Mouse (Mus musculus) right cerebral cortex, postnatal 10 days (tissue): ENCODE data around the gene Atxn1.
A peak's percentile ranks its signal among the peaks of the same experiment; 100 is the strongest.

Experiments used
- DNase-seq, 2 experiments: peaks; one replicate each; pipeline ENCODE4 v3.0.0; 2021; ENCODE audit warnings: low spot score in 2 of 2

The Atxn1 gene

DNA sequence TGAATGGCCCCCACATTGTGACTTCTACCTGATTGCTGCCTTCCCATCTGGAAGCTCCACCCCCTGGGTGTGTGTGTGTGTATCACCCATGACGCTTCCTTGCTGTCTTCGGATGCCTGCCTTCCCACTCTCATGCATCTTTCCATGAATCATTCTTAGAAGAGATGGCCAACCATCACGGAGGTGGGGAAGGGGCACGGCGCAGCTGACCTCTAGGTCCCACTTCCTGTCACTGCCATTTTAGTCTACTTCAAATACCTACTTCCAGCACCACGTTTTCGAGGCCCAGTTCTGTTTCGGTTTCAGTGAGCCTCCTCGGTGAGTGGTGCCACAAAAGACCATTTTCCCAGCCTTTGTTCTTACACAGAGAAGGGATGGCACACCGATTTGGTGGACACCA is 99.2 kb downstream of the Atxn1 start:
- DNase-seq = no peak

DNA sequence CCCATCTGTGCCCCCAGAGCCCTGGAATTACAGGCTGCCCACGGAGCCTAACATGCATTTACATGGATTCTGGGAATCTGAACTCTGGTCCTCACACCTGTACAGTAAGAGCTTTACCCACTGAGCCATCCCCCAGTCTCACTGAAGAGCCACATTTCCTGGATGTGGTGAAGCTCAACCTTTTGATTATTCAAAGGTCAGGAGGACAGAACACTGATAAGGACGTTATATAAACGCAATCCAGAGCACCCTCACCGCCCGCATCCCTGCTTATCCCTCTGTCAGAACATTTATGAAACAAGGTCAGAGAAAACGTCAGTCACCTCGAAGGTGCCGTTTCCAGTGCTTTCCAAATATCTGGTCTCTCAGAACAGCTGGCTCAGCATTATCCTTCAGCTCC is 101.0 kb downstream of the Atxn1 start:
- DNase-seq = no peak

DNA sequence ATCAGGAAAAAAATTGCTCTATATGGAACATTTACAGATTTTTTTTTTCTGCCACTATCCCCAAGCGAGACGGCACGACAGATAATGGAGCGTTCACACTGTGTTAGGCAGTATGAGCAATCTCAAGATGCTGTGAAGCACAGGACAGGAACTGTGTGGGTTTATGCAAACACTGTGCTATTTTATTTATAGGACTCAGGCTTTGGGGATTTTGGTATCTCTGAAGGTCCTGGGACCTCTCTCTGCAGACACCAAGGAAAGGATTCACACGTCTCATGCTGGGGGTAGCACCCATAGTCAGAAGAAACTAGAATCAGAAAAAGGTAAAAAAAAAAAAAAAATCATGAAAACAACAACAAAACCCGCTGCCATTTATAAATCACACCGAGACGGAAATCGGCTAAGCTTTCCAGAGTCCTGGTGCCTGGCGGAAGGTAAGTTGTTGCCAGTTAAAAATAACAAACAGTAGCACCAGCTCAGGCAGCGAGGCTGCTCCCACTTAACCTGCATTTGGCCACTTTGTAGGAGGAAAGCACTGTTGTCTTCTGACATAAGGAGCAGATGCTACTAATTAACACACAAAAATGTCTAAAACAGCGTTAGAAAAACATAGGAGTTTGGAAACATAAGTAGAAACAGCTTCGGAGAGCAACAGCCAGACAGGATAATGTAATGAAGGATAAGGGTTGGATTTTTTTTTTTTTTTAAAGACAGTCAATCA is 102.8 kb downstream of the Atxn1 start:
- no peak for DNase-seq

DNA sequence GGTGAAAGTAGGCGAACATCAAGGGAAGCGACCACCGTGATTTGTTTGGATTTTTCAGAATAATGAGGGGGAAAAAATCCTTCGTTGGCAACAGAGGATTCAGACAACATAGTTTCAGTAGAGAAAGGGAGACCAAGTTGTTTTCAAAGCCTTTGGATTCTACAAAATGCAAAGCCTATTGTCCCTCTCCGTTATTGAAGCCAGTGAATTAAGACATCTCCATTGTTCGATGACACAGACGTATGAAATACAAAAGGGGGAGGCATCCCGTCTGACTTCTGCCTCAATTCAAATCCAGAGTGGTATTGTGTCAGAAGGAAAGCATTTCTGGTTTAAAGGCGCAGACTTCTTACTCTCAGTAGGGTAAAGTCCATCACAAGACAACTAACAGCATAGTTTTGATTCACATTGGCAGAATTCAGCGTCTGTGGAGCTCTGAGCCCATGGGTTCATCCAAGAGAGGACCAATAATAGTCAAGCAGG is 103.7 kb downstream of the Atxn1 start:
- no peak for DNase-seq

DNA sequence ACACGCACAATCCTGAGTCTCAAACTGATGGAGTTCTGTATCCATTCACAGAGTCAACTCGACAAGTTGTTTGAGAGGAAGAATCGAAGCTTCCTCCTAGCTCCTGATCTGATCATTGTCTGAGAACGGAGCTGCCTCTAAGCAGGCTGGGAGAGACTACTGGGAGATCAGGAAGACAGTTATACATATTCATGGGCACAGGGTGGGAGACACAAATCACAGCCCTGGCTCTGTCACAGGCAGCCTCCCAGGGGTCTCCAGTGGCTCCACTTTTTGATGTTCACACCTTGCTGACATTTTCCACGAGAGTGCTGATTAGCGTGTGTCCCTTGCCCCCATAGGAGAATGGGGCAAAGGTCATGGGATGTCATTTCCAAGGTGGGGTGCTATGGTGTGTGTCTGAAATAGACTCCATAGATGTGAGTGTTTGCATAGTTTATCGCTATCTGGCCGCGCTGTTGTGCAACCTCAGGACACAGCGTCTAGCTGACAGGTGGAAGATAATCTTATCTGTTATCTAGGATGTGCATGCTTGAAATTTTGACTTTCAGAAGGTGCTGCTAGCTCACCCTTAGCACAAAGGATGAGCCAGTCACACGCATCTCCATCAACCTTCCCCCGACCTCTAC is 105.6 kb downstream of the Atxn1 start:
- DNase-seq = no peak

DNA sequence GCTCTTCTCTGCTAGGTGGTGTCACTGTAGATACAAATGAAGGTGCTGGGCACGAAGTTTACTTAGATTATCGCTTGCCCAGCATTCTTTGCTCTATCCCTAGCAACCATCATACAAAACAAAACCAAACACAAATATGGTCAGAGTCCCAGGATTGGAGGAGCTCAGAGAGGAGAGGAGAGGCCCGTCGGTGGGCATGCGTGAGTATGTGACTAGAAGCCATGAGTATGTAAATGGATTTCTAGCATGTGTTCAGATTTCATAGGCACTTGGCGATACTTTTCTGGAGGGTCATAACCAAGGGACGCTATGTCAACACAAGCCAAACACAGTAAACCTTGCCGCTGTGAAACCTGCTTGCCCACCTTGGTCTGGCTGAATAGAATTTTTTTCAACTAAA is 107.4 kb downstream of the Atxn1 start:
- no peak for DNase-seq

DNA sequence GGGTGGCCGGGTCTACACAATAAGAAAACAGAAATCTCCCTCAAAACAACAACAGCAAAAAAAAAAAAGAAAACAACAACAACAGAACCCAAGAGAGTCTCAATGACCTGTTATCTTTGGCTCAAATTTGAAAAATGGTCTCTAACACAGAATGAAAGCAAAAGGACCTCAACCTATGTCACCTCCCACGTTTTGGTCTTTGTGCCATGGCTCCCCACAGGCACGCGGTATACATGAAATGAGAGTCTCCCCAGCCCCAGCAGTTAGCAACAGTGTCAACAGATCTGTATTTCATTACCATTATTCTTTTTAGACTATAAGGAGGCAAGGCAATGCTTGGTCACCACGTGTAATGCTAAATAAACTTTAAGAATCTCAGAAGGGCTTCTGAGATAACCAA is 110.3 kb downstream of the Atxn1 start:
- no peak for DNase-seq

DNA sequence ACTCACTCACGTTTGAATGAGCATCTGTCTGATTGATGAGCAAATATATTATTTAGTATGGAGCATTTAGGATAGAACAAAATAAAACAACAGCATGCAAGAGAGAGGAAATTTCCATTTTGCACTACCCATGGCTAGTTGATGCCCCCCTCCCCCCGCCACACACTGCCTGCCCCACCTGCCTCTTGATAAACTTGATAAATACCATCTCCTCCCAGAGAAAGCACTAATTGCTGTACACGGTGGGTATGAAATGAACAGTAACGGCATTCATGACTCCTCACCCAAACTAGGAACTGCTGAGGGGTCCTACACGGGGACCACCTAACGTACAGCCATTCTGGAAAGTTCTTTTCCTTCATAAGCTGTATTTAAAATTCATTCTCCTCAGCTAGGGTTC is 111.1 kb downstream of the Atxn1 start:
- DNase-seq = no peak

DNA sequence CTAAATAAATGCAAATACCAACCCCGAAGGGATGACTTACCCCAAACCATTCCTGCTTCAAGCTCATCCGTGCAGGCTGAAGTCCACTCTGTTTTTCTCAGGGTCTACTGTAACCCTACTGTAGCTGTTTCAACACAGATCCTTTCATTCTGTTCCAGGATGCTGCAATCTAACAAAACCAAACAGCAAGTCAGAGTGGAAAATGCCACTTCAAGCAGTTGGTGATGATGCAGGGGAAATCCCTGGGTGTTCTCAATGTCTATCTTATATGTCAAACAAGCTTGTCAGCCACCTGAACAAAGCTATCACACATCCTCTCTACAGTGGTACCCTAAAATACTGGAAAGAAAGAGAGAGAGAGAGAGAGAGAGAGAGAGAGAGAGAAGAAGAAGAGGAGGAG is 112.5 kb downstream of the Atxn1 start:
- DNase-seq = no peak

DNA sequence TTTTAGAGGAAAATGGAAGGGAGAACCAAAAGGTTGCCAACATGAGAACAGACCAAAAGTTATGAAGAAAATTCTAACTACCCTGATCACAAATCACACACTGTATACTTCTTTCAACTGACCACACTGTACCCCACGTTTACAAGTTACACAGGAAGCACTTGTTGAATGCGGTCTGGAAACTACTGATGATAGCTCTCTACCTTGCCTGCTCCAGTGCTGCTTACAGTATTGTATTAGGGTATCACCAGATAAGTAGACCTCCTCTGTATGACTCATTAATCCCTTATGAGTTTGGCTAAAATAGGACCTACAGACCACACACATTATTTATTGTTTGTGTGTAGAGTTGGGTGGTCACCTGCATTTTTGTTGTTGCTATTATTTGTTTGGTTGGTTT is 113.1 kb downstream of the Atxn1 start:
- DNase-seq = no peak

DNA sequence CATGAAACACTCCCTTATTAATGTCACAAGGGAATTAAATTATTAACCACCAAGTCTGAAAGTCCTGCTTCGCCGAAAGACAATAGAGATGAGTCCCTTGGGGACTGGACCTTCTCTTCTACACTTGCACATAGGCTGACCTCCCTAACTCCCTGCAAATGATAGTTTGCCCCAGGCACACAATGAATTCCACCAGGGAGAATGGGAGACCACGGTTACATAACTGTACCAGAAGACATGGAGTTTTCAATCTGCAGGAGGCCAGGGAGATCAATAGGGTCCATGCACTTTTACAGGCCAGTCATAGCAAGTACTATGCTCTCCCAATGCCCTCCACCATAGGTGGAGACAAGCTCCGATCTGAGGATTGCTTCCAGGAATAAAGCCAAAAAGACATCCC is 113.7 kb downstream of the Atxn1 start:
- DNase-seq = no peak

DNA sequence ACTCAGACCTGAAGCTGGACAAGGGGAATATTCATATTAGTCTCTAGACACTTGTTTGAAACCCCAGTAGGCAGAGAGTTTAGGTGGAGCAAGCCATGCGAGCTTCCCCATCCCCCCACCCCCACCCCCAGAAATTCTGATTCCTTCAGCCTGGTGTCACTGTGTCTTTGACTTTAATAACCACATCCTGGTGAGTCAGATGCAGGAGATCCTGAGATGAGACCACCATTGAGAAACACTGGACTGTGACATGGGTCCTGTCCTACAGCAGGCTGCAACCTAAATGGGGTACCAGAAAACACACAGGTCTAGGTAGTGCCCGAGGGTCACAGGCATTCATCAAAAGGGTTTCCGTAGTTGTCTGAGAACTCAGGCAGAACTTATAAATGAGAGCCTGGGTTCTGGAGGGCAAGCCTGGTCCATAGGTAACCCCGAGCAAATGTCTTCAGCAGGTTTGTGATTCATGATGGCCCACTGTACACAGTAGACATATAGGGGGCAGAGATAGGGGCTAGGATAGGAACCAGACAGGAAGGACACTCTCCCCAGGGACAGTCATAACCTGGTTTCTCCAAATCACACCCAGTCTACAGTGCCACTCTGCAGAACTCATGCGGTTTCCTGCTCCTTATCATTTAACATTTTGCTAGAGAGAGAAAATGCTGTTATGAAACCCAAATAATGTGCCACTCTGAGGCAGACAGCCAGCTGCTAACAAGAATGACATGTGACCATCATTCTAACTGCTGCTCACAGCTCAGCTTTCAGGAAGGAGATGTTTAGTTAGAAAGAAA is 114.4 kb downstream of the Atxn1 start:
- DNase-seq = no peak

DNA sequence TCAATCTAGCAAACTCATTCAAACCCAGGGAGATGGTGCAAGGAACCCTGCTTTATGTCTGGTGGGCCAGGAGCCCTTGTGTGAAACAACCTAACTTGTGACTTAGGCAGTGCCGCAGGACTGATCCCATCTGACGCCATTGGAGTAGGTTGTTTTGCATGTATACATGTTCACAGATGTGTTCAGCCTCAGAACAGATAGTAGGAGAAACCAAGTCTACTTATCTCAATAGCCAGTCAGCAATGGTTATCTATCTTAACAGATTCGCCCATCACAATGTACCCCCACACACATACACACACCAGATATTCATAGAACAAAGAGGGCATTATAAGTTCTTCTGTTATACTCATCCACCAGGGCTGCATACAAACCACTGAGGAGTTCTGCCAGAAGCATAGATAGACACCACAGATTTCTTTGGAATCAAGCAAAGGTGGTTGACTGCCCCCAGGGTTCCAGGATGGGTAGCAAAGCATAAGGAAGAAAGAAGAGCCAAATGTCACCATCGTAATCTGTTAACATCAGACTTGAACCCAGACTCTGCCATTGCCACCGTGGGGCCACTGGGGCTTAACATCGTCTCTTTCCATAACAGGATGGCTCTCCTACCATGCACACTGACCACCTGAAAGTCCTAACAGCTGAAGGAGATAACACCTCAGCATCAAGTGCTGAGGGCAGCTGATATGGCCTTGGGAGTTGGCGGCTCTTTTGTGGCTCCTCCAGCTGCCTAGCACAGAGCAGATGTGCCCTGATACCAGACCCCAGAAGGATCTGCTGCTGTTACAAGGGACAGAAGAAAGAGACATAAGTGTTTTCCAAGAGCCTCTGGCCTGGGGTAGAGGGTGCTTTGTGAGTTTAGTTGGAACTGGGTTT is 115.4 kb downstream of the Atxn1 start:
- DNase-seq = no peak

DNA sequence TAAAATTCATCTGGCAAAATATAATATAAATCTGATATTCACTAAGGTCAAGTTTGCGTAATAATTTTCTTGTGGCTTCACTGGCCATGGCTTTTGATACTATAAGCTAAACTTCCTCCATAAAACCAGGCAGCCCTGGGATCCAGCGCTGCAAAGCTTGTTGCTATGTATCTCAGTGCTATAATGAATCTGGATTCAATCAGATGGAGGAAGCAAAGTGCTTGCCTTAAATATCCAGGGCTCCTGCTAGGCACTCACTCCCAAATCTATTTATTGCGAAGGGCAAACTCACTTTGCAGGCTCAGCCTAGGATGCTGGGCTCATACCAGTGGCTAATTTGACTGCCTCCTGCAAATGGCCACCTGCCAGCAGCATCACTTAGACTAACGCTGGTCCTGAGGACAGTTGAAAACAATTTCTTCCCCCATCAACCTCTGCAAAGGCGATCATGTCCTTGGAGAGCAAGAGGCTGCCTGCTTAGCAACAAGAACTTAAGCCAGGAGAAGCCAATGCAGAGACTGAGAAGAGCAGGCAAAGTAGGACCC is 122.2 kb downstream of the Atxn1 start:
- DNase-seq = peak in 1 of 2 experiments; percentile 40

DNA sequence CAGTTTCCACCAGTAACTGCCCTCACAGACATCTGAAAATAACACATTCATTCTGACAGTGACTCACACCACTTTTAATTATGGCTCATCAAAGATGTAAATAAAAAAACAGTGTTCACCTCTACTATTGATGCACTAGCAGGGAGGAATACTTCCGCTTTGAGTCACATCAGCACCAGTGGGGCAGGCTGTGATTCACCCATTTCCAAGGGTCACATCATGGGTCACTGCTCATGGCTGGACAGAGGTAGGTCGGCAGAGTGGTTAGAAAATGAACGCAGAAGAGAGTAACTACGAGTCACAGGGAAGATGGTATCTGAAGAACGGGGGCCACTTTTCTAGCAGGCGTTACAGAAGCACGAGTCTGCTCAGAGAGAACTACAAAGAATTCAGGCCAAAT is 124.9 kb downstream of the Atxn1 start:
- no peak for DNase-seq

DNA sequence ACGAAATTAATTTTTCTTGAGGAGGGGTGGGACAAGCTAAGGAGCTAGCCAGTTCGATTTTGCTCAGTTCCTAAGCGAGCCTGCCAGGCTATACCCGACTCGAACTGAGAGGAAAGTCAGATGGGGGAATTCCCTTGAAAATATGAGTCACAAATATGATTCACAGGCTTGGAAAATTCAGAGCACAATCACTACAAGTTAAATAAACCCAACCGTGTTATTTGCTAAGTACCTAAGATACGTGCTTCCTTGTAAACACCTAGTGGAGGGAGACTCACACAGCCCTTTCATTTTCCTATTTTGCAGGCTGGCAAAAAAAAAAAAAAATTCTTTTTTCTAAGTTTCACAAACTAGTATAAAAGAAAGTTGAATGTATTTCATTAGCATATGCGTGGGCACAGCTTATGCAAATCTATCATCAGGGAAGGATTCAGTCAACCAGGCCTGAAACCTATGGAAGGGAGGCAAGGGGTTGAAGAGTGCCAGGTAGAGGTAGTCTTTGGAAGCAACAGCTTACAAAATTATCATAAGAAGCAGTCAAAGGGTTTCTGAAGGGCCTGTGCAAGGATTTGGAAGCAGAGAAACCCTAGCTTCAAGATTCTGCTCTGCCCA is 127.1 kb downstream of the Atxn1 start:
- no peak for DNase-seq

DNA sequence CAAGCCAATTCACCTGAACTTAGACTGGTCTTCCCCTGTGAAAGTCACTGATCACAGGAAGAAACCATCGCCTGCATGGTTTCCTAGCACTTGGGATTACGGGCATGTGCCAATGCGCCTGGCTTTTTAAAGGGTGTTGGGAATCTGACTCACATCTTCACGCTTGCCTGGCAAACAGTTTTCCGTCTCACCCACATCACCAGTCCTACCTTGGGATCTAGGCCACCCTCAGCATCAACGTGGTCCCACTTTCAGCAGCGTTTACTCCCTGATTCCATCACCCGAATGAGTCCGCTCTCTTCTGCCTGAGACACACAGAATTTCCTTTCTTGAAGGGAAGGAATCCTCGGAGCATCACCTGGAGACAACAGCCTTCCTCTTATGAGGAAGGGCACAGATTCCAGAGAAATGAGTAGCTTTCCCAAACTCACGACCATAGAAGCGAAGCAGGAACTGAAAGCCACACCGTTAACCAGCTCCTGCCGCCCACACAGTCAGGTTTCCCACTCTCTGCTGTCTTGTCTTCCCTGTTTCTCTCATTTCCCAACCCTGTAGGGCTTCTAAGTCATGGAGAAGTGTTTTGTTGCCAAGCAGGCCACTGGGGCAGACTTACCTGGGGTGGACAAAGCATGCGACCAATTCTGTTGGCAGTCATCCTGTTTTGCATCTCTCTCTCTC is 128.3 kb downstream of the Atxn1 start:
- DNase-seq = no peak

DNA sequence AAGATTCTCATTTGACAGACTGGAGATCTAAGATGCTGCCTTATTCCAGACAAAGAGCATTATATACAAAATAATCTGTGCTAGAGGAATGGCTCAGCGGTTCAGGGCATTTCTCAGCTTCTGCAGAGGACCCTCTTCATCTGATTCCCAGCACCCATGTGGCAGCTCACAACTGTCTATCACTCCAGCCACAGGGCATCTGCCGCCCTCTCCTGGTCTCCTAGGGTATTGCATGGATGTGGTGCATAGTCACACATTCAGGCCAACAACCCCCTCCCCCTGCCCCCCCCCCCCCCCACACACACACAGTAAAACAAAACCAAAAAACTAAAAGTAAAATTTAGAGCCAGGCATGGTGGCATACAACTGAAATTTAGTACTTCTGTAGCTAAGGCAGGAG is 130.5 kb downstream of the Atxn1 start:
- peak in 1 of 2 experiments; percentile 39 for DNase-seq

DNA sequence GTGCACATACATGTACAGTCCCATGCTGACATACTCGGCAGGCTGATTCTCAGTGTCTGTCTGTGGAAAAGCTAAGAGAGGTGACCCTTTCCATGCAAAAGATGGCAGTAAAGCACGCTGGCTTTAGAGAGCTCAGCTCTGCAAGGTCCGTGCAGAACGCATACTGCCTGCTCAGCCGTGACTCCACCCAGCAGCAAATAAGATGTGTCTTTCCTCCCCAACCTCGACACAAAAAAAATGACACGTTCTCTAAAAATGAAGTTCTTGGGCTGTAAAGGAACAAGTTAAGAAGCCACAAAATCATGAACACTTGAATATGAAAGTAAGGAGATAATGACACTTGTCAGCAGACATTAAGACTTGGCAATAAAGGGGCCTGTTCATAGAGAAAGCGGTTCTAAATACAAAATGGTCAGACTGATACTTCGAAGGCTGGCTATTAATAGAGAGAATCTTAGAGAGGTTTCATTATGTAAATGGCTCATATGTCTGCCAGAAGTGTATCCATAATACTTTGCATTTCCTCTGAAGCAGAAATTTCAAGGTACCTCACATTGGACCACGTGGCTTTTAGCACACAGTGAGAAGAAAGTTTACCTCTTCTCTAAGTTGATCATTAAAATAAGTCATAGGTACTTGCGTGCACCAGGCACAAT is 132.0 kb downstream of the Atxn1 start:
- DNase-seq = no peak

DNA sequence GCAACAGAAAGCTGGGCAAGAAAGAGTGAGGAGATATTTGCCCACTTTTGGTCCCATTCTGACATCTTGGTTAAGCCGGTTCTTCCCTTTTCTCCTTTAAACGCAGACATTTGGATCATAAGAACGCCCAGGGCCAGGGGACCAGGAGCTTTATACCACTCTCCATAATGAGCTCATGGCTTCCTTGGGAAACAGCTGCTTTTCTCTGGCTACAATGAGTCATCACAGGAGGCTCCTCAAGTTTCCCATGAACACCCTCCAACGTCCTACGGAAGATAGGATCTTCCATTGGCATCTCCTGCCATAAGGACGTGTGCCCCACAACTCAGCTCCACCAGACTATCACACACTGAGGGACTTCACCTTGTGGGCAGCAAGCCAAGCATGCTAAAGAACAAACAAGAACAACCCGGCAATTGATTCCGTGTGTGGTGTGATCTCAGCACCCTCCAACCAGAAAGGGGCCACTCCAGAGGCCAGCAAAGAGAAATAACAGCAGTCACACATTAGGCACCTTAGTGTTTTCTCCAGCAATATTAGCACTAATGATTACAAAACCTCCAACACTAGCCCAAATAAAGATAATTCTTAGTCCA is 135.4 kb downstream of the Atxn1 start:
- DNase-seq = no peak
